Mouse (Mus musculus) cerebellum, adult 18-20 months (tissue): Measurements from ENCODE around the gene Ltb4r1.

Source experiments
- DNase-seq, 2 experiments: peaks; one replicate each; pipeline ENCODE4 v3.0.0; 2021

Ltb4r1 gene

GRCm38 (mm10) chr14:55765696-55766095 lies at the start of gene Ltb4r1:
TSS of gene Ltb4r1 (plus strand) at chr14:55765962.
- no peak for DNase-seq

GRCm38 (mm10) chr14:55716271-55716670 lies 49.5 kb upstream of the Ltb4r1 start:
- DNase-seq = no peak

GRCm38 (mm10) chr14:55716884-55717283 lies 48.9 kb upstream of the Ltb4r1 start:
- DNase-seq = no peak

GRCm38 (mm10) chr14:55719737-55720136 lies 46.0 kb upstream of the Ltb4r1 start:
- DNase-seq = no peak

- peak in 1 of 2 experiments; percentile 10 for DNase-seq
Observed at GRCm38 (mm10) chr14:55720666-55721065, 45.1 kb upstream of the Ltb4r1 start.

GRCm38 (mm10) chr14:55721076-55721475 lies 44.7 kb upstream of the Ltb4r1 start:
- peak in 1 of 2 experiments; percentile 9 for DNase-seq

GRCm38 (mm10) chr14:55721700-55722437 lies 43.9 kb upstream of the Ltb4r1 start, which contains the start of gene Rabggta:
TSS of gene Rabggta (minus strand) at chr14:55722263.
- DNase-seq = peak; percentile 94 to 97

GRCm38 (mm10) chr14:55722438-55722945 lies 43.3 kb upstream of the Ltb4r1 start:
- DNase-seq = peak in 1 of 2 experiments; percentile 14

GRCm38 (mm10) chr14:55723433-55723832 lies 42.3 kb upstream of the Ltb4r1 start:
- no peak for DNase-seq

- no peak for DNase-seq
Observed at GRCm38 (mm10) chr14:55724411-55724871, 41.3 kb upstream of the Ltb4r1 start.

GRCm38 (mm10) chr14:55726261-55726660 lies 39.5 kb upstream of the Ltb4r1 start:
- no peak for DNase-seq

GRCm38 (mm10) chr14:55727889-55728685 lies 37.7 kb upstream of the Ltb4r1 start:
- no peak for DNase-seq

- no peak for DNase-seq
Observed at GRCm38 (mm10) chr14:55730116-55730515, 35.6 kb upstream of the Ltb4r1 start.

GRCm38 (mm10) chr14:55730531-55731032 lies 35.2 kb upstream of the Ltb4r1 start:
- DNase-seq = no peak

GRCm38 (mm10) chr14:55733889-55734288 lies 31.9 kb upstream of the Ltb4r1 start:
- no peak for DNase-seq

- DNase-seq = no peak
Observed at GRCm38 (mm10) chr14:55734869-55735268, 30.9 kb upstream of the Ltb4r1 start.

GRCm38 (mm10) chr14:55735334-55735733 lies 30.4 kb upstream of the Ltb4r1 start:
- DNase-seq = no peak

GRCm38 (mm10) chr14:55735758-55736157 lies 30.0 kb upstream of the Ltb4r1 start:
- no peak for DNase-seq

- no peak for DNase-seq
Observed at GRCm38 (mm10) chr14:55737086-55737687, 28.6 kb upstream of the Ltb4r1 start.

GRCm38 (mm10) chr14:55743711-55744110 lies 22.1 kb upstream of the Ltb4r1 start:
- peak; percentile 82 to 89 for DNase-seq

GRCm38 (mm10) chr14:55745180-55745860 lies 20.4 kb upstream of the Ltb4r1 start, which contains the start of the genes Dhrs1 and Nop9:
TSS of gene Dhrs1 (minus strand) at chr14:55745690.
TSS of gene Nop9 (plus strand) at chr14:55745693.
- DNase-seq = peak; percentile 84 to 89

GRCm38 (mm10) chr14:55745861-55746237 lies 19.9 kb upstream of the Ltb4r1 start:
- no peak for DNase-seq
